Mouse (Mus musculus): ENCODE results near the gene Gpr150. TPM values are rescaled to one million over a fixed set of nuclear protein-coding genes. Genes with fewer than 3 reads are reported as not detected.
A peak's percentile ranks its signal among the peaks of the same experiment; 100 is the strongest.

The Gpr150 gene
- polyA plus RNA-seq, 1 experiment = 0.12 TPM

- H3K36me3 ChIP-seq (replicated peaks; ENCODE audit: low read length) = peaks cover 16% of the 10 kb centered on the region
- H3K9me3 ChIP-seq = no peaks in the 10 kb centered on the region
- no peak for TF ChIP-seq GATA1 (IDR thresholded peaks at IDR 0.05; ENCODE audit: borderline replicate concordance, low read length)
- no peak for TF ChIP-seq FLI1 (IDR thresholded peaks at IDR 0.05; ENCODE audit: low read length)
- H3K4me1 ChIP-seq = peaks cover 22% of the 10 kb centered on the region
- peak overlapping the region; percentile 95 for H3K4me3 ChIP-seq (replicated peaks)
- H3K27me3 ChIP-seq (replicated peaks) = no peaks in the 10 kb centered on the region
These were observed 39.3 kb downstream of the Gpr150 start for GRCm38 (mm10) chr13:76017465-76017864.

DNA sequence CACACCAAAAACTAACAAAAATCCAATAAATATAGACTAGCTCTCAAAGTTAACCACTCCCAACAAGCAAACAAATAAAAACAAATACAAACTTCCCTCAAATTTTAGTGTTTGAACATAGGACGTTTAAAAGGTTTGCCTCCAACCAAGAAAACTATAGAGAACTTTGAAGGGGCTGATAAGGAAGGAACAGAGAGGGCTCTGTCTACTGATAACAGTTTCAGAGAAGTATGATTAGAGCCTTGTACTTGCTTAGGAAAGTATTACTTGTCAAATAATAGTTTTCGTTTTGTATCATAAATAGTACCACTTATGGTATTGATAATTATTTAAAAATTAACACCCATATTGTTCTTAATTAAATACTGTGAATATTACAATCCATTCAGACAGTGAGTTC is 42.3 kb downstream of the Gpr150 start:
- H3K4me3 ChIP-seq (replicated peaks) = no peak overlapping the region

More for the DNA sequence above, 42.3 kb downstream of the Gpr150 start:
- peaks cover 24% of the 10 kb centered on the region; the same call in 1 of the 2 replicates for H3K4me1 ChIP-seq
- peaks cover 31% of the 10 kb centered on the region for H3K36me3 ChIP-seq (replicated peaks; ENCODE audit: low read length)
- H3K27me3 ChIP-seq (replicated peaks) = no peaks in the 10 kb centered on the region
- TF ChIP-seq FLI1 (IDR thresholded peaks at IDR 0.05; ENCODE audit: low read length) (no peak), GATA1 (IDR thresholded peaks at IDR 0.05; ENCODE audit: borderline replicate concordance, low read length) (no peak)
- no peaks in the 10 kb centered on the region for H3K9me3 ChIP-seq

Other genes with a start within 250 kb of the Gpr150 start
- 6.3 TPM in 1 of 2 replicates, not detected in the other for gene Glrx, start 217.1 kb downstream of the Gpr150 start, polyA plus RNA-seq (2012; ENCODE audit: insufficient read depth, low replicate concordance)
- 0.74 and 5.5 TPM in 2 replicates for gene Rhobtb3, start 113.1 kb downstream of the Gpr150 start, polyA plus RNA-seq (2012; ENCODE audit: insufficient read depth, low replicate concordance)
- not detected in 2 replicates for gene Spata9, start 89.8 kb downstream of the Gpr150 start, polyA plus RNA-seq (2012; ENCODE audit: insufficient read depth, low replicate concordance)
- gene Rfesd, start 38.3 kb downstream of the Gpr150 start, polyA plus RNA-seq (2012; ENCODE audit: insufficient read depth, low replicate concordance) = 3.7 TPM in 1 of 2 replicates, not detected in the other
- 0.75 and 1.4 TPM in 2 replicates for gene Arsk, start 41.7 kb upstream of the Gpr150 start, polyA plus RNA-seq (2012; ENCODE audit: insufficient read depth, low replicate concordance)
- gene Ttc37, start 41.7 kb upstream of the Gpr150 start, polyA plus RNA-seq (2012; ENCODE audit: insufficient read depth, low replicate concordance) = 0.06 TPM in 1 of 2 replicates, not detected in the other
- gene Fam81b, start 248.1 kb upstream of the Gpr150 start, polyA plus RNA-seq (2012; ENCODE audit: insufficient read depth, low replicate concordance) = not detected in 2 replicates

Measured in megakaryocyte, embryonic 14.5 days (primary cell).